Mouse (Mus musculus): ENCODE measurements around the gene Ap3s2. TPM values are rescaled to one million over a fixed set of nuclear protein-coding genes. Genes with fewer than 3 reads are reported as not detected.

The Ap3s2 gene
- polyA plus RNA-seq, 1 experiment, result 58.4 TPM

DNA sequence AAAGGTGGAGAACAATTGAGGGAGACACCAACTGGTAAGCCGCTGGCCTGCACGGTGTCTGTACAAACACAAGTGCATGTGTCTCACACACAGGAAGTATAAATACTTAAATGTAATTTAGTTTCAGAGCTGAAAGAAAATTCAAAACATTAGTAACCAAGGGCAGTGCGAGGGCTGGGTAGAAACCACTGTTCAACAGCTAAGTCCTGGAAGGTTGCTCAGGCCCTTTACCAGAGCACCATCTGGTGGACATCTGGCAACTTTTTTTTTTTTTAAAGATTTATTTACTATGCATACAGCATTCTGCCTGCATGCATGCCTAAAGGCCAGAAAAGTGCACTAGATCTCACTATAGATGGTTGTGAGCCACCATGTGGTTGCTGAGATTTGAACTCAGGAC lies 5.9 kb downstream of the Ap3s2 start:
- TF ChIP-seq POLR2A (IDR thresholded peaks at IDR 0.05; ENCODE audit: borderline replicate concordance, extremely low read depth, insufficient read depth, insufficient read length, poor library complexity, severe bottlenecking) (no peak), CTCF (IDR thresholded peaks at IDR 0.05; ENCODE audit: borderline replicate concordance, extremely low read depth, insufficient read depth, insufficient read length) (peak; percentile 52; the same call in 1 of the 2 replicates)
- DNase-seq (ENCODE audit: low read depth), result peak; percentile 68

DNA sequence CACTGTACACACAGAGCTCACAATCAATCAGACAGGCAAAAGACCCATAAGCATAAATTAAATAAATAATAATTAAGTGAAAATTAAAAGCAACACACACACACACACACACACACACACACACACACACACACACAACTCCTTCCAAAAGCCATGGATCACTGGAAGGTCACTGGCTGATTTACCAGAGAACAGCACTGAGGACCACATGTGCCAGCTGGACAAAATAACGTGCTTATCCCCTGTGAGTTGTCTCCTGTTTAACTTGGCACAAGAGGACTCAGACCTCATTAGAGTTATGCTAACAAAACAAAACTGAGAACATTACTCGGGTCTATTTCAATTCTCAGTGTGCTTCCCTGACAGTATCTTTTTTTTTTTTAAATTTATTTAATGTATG lies 13.1 kb downstream of the Ap3s2 start:
- peak; percentile 6 for DNase-seq (ENCODE audit: low read depth)
- TF ChIP-seq POLR2A (IDR thresholded peaks at IDR 0.05; ENCODE audit: borderline replicate concordance, extremely low read depth, insufficient read depth, insufficient read length, poor library complexity, severe bottlenecking) (no peak), CTCF (IDR thresholded peaks at IDR 0.05; ENCODE audit: borderline replicate concordance, extremely low read depth, insufficient read depth, insufficient read length) (no peak)

DNA sequence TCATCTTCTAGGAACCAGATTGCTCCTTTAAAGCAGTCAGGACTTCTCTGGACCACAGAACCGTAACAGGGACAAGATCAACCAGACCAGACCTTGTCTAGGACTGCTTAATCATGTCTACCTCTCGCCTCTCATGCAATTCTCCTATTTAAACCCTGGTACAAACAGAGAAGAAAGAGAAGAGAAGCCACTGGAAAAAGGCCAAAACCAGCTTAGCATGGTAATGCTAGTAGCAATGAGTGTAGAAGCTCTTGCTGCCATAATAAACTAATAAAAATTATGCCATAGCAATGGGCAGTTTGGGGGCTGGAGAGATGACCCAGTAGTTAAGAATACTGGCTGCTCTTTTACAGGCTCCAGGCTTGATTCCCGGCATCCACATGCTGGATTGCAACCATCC lies 13.5 kb downstream of the Ap3s2 start:
- no peak for DNase-seq (ENCODE audit: low read depth)
- TF ChIP-seq CTCF (IDR thresholded peaks at IDR 0.05; ENCODE audit: borderline replicate concordance, extremely low read depth, insufficient read depth, insufficient read length), result no peak
- TF ChIP-seq POLR2A (IDR thresholded peaks at IDR 0.05; ENCODE audit: borderline replicate concordance, extremely low read depth, insufficient read depth, insufficient read length, poor library complexity, severe bottlenecking), result no peak

DNA sequence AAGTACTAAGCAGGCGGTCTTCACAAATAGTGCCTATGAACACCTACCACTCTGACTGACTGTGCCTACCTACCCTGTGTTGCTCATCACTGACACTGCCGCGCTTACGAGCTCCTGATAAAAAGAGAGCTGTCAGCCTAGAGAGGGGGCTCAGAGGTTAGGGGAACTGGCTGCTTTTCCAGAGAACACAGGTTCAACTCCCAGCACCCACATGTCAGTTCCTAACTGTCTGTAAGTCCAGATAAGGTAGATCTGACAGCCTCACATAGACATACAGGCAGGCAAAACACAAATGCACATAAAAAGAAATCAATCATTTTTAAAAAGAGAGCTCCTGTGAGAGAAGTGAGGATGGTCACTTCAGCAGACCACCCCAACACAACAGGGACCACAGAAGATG lies 15.3 kb downstream of the Ap3s2 start:
- DNase-seq (ENCODE audit: low read depth), result no peak
- TF ChIP-seq POLR2A (IDR thresholded peaks at IDR 0.05; ENCODE audit: borderline replicate concordance, extremely low read depth, insufficient read depth, insufficient read length, poor library complexity, severe bottlenecking) (no peak), CTCF (IDR thresholded peaks at IDR 0.05; ENCODE audit: borderline replicate concordance, extremely low read depth, insufficient read depth, insufficient read length) (no peak)

DNA sequence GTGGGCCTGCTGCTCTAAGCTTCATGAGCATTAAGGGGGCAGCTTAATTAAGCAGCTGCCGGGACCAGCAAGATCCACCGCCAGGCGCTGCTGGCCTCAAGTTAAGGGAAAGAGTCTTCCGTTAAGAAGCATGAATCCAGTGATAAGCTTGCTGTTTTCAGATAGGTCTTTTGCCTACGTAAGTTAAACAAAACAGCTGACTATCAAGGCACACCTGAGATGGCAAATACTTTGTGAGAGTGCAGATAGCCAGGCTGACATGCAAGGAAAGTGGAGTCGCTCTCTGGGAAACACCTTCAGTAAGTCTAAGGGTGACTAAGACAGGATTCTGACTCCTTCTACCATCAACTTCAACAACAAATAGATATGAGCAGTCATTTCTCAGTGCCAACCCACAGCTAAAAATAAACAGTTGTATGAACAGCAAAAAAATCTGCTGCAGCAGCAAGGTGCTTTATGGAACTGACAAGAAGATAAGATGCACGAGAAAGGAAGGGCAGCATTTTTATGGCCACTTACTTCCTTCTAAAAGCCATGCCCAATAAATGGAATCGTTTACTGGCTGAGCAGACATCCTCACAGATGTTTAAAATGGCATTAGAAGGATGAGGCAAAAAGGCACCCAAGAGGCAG lies 17.2 kb downstream of the Ap3s2 start:
- TF ChIP-seq CTCF (IDR thresholded peaks at IDR 0.05; ENCODE audit: borderline replicate concordance, extremely low read depth, insufficient read depth, insufficient read length) (no peak), POLR2A (IDR thresholded peaks at IDR 0.05; ENCODE audit: borderline replicate concordance, extremely low read depth, insufficient read depth, insufficient read length, poor library complexity, severe bottlenecking) (no peak)
- no peak for DNase-seq (ENCODE audit: low read depth)

DNA sequence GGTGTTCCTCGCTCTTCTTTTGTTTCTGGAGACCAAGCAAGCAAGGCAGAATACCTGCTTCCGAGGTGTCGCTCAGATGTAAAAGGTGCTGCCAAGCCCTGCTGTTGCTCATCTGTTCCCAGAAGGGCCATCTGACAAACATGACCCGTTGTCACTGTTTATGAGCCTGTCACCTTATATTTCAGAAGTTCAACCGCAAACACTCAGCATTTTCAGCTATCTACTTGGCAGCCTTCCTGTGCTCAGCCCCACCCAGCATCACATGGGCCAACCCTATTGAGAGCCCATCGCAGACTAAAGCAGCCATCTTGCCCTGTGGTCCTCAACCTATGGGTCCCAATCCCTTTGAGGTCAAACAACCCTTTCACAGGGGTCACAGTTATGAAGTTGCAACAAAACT lies 19.7 kb downstream of the Ap3s2 start:
- TF ChIP-seq CTCF (IDR thresholded peaks at IDR 0.05; ENCODE audit: borderline replicate concordance, extremely low read depth, insufficient read depth, insufficient read length), result no peak
- no peak for TF ChIP-seq POLR2A (IDR thresholded peaks at IDR 0.05; ENCODE audit: borderline replicate concordance, extremely low read depth, insufficient read depth, insufficient read length, poor library complexity, severe bottlenecking)
- no peak for DNase-seq (ENCODE audit: low read depth)

DNA sequence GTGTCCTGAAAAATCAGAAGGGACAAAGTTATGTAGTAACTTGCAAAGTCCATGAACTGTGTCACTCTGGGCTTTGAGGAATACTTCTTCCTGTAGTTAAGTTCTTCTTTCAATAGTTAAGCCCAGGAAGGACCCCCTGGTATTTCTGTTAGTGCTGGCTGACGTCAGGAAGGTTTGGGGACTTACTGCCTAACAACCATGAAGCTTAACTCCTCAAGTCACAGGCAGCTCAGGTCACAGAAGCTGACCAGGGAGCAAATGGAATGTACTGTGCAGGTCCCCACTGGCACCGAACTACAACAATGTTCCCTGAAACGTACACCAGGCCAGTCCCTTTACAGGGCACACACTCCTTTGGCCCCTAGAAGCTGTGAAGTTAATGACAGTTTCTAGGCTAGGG lies 25.2 kb downstream of the Ap3s2 start:
- TF ChIP-seq POLR2A (IDR thresholded peaks at IDR 0.05; ENCODE audit: borderline replicate concordance, extremely low read depth, insufficient read depth, insufficient read length, poor library complexity, severe bottlenecking) (no peak), CTCF (IDR thresholded peaks at IDR 0.05; ENCODE audit: borderline replicate concordance, extremely low read depth, insufficient read depth, insufficient read length) (no peak)
- no peak for DNase-seq (ENCODE audit: low read depth)

DNA sequence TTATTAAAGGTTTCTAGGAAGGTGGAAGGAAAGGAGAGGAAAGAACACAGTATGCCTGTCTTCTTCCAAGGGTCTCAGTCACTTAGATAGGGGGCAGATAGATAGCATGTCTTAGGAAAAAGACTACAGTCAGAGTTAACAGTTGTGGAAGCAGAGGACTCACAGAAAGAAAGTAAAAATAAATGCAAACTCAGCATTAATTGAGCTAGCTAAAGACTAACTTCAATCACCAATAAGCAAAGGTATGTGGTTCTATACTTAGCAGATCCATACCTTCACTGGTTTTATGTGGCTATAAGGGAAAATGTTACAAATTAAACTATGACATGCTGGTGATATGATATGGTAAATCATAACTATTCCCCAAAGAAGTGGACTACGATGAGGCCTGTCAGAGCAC lies 25.7 kb downstream of the Ap3s2 start:
- no peak for TF ChIP-seq CTCF (IDR thresholded peaks at IDR 0.05; ENCODE audit: borderline replicate concordance, extremely low read depth, insufficient read depth, insufficient read length)
- TF ChIP-seq POLR2A (IDR thresholded peaks at IDR 0.05; ENCODE audit: borderline replicate concordance, extremely low read depth, insufficient read depth, insufficient read length, poor library complexity, severe bottlenecking), result no peak
- DNase-seq (ENCODE audit: low read depth), result no peak

DNA sequence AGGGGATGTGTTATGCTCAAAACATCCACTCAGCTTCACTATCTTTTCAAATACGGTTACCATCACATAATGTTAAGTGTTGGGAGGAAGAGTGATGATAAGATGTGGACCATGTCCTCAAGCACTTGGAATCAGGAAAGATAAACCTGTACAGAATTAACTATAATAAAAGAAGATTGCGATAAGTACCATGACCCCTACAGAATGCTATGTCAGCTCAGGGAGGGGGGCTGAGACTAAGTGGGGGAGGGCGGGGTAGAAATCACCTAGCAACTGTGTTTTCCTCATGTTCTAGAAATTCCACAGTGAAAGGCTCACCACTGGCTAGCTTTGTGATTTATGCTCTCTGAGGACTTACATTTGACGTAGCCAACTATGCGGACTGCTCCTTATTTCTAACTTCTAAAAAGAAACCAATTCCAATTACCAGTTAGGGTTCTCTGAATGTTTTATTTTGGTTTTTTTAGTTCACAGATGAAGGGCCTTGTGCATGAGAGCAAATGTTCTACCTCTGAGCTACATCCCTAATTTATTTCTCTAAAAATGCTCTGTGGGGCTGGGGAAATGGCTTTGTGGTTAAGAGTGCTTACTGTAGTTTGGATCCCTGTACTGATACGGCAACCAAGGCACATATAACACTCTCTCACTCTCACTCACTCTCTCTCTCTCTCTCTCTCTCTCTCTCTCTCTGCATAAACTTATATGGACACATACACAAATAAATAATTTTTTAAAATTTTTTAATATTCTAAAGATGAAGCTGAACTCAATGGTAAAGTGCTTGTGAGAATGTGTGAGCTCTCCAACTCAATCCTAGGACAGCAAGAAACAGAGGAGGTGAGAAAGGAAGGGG lies 27.6 kb downstream of the Ap3s2 start:
- DNase-seq (ENCODE audit: low read depth), result no peak
- TF ChIP-seq CTCF (IDR thresholded peaks at IDR 0.05; ENCODE audit: borderline replicate concordance, extremely low read depth, insufficient read depth, insufficient read length) (no peak), POLR2A (IDR thresholded peaks at IDR 0.05; ENCODE audit: borderline replicate concordance, extremely low read depth, insufficient read depth, insufficient read length, poor library complexity, severe bottlenecking) (no peak)

DNA sequence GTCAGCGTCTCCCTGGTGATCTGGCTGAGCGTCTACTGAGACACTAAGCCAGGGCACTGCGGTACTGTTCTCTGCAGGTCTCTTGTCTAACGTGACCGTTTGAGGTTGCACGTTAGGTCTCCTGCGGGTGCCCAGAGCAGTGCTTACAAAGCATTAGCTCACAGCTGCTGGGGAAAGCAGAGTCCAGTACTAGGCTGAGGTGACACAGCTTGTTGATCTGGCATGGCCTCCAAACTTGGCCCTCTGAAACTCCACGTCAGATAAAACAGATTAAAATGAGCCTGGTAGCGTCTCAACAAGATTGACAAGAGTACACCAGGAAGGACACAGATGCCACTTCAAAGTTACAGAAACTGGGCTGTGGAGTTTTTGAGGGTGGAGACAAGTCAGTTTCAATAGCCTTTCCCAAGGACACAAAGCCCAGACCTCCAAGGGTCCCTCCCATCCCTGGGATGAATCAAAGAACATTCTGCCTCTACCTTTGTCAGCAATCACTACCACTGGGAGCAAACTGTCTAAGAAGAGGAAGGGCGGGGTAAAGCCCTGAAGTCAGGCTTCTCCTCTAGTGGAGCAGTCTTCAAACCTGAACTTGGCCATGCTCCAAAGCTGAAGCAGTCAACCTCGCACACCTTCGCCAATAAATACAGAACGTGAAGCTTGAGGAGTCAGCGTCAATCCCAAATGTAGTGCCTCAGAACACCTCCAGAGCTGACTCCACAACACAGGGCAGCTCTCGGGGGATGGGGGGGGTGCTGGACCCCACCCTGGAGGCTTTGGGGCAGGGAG lies 29.8 kb downstream of the Ap3s2 start:
- TF ChIP-seq CTCF (IDR thresholded peaks at IDR 0.05; ENCODE audit: borderline replicate concordance, extremely low read depth, insufficient read depth, insufficient read length), result no peak
- TF ChIP-seq POLR2A (IDR thresholded peaks at IDR 0.05; ENCODE audit: borderline replicate concordance, extremely low read depth, insufficient read depth, insufficient read length, poor library complexity, severe bottlenecking), result no peak
- DNase-seq (ENCODE audit: low read depth), result no peak

DNA sequence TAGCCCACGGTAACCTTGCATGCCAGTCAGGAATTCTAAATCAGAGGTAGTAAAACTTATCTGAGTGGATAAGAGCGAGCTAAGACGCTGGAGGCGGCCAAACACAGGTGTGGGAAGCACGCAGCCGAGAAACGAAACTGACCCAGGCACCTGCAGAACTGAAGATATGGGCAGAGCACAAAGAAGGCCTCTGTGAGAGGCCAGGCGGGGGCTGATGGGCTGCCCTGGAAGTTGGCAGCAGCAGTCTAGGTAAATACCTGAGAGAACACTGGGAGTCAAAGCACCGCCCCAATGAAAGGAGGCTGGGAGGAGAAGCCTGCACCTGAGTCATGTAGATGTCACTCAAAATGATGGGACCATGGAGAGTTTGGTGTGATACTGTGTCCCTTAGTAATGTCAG lies 31.8 kb downstream of the Ap3s2 start:
- no peak for TF ChIP-seq CTCF (IDR thresholded peaks at IDR 0.05; ENCODE audit: borderline replicate concordance, extremely low read depth, insufficient read depth, insufficient read length)
- no peak for DNase-seq (ENCODE audit: low read depth)

Data from brain, embryonic 14.5 days (tissue).